Mouse (Mus musculus): ENCODE data around the gene Map2k6. TPM values are rescaled to one million over a fixed set of nuclear protein-coding genes. Genes with fewer than 3 reads are reported as not detected.

Gene Map2k6
- polyA plus RNA-seq, 1 experiment from 2014 or later, result 54.0 TPM

DNA sequence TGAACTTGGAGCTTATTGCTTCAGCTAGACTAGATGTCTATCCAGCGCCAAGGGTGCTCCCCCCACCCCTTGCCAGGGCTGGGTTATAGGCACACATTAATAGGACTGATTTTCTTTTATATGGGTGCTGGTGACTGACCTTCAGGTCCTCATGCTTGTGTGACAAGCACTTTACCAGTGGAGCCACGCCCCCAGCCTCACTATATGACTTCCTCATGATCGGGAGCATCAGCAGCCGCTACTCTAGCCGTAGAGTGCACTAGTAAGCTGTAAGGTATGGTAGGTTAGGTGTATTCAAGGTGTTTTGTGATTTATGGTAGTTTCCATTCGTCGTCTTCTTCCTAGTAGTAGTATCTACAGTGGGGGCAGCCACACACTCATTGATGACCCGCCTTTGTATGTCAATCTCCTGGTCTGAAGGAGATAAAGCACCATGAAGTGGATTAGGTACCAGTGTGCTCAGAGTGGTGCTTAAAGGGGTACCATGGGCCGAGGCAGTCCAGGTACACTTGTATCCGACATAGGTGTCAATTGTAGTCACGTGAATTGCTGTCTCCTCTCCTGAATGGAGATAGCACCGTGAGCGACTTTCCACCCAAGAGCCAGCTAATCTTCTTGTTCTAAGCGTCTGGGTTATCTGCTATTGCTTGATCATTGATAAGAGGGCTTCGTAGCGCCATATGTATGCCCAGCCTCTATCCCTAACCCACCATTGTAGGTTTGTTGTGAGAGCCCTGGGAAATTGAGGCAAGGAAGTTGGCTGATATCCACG lies 62.8 kb downstream of the Map2k6 start:
- no peaks in the 10 kb centered on the region for H3K36me3 ChIP-seq (replicated peaks; ENCODE audit: control insufficient read depth, insufficient read depth, low read depth, low read length)
- WGBS, result 94% methylated on average over 17 of the region's 17 CpGs
- DNase-seq (ENCODE audit: low spot score) (no peak), ATAC-seq (replicated peaks; ENCODE audit: insufficient number of reproducible peaks, low FRiP score, low TSS enrichment, low read depth) (no peak)
- no peak overlapping the region for H3K27ac ChIP-seq (replicated peaks; ENCODE audit: low read depth, low read length)
- H3K4me1 ChIP-seq (ENCODE audit: control insufficient read depth, insufficient read depth, low read length), result no peaks in the 10 kb centered on the region
- H3K4me2 ChIP-seq (ENCODE audit: low read depth, low read length), result no peak overlapping the region
- no peaks in the 10 kb centered on the region for H3K27me3 ChIP-seq (ENCODE audit: control insufficient read depth, insufficient read depth, low read length)
- H3K9ac ChIP-seq (replicated peaks; ENCODE audit: low read length), result no peak overlapping the region
- H3K4me3 ChIP-seq (ENCODE audit: low read depth, low read length), result no peak overlapping the region
- H3K9me3 ChIP-seq (replicated peaks; ENCODE audit: control insufficient read depth, low read length), result no peaks in the 10 kb centered on the region

DNA sequence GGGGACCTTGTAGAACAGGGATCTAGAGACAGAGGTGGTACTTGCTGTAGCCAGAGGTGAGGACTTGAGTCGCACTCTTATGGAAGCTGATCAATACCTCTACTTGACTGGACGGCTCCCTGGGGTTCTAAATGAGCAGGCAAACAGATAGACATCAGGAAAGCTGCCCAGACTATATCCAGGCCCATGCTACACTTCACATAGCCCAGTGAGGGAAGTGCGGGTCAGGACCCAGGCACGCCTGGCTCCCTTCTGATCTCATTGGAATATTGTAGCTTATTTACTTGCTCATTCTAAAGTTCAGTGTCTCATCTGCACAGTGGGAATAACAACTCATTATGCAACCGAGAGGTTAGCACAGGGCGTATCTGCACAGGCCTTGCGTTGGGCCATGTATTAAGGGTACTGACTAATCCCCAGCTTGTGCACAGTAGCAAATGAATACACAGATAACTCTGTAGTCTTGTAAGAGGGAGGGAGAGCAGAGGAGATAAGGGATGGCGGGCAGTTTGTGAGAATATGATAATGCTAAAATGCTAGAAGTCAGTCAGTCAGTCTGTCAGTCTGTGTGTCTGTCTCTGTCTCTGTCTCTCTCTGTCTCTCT lies 64.2 kb downstream of the Map2k6 start:
- H3K27me3 ChIP-seq (ENCODE audit: control insufficient read depth, insufficient read depth, low read length), result no peaks in the 10 kb centered on the region
- no peak overlapping the region for H3K4me2 ChIP-seq (ENCODE audit: low read depth, low read length)
- H3K9me3 ChIP-seq (replicated peaks; ENCODE audit: control insufficient read depth, low read length), result no peaks in the 10 kb centered on the region
- DNase-seq (ENCODE audit: low spot score) (no peak), ATAC-seq (replicated peaks; ENCODE audit: insufficient number of reproducible peaks, low FRiP score, low TSS enrichment, low read depth) (no peak)
- no peak overlapping the region for H3K9ac ChIP-seq (replicated peaks; ENCODE audit: low read length)
- no peaks in the 10 kb centered on the region for H3K4me1 ChIP-seq (ENCODE audit: control insufficient read depth, insufficient read depth, low read length)
- no peak overlapping the region for H3K4me3 ChIP-seq (ENCODE audit: low read depth, low read length)
- no peaks in the 10 kb centered on the region for H3K36me3 ChIP-seq (replicated peaks; ENCODE audit: control insufficient read depth, insufficient read depth, low read depth, low read length)
- WGBS, result 93% methylated on average over 8 of the region's 8 CpGs
- H3K27ac ChIP-seq (replicated peaks; ENCODE audit: low read depth, low read length), result no peak overlapping the region

DNA sequence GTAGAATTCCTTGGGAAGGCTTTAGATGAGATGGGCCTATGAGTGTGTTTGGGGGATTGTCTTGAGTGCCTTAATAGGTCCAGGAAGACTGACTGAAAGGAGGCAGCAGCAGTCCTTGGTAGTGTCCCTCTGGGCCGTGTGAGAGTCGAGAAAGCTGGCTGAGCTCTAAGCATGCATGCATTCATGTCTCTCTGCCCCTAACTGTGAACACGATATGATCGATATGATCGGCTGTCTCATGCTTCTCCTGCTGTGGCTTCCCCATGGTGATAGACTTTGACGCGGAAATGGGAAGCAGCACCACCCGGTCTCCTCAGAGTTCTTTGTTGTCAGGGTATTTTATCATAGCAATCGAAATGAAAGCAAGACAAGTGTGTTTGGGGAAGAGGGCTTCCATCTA lies 64.9 kb downstream of the Map2k6 start:
- no peaks in the 10 kb centered on the region for H3K36me3 ChIP-seq (replicated peaks; ENCODE audit: control insufficient read depth, insufficient read depth, low read depth, low read length)
- H3K4me3 ChIP-seq (ENCODE audit: low read depth, low read length), result no peak overlapping the region
- no peak overlapping the region for H3K4me2 ChIP-seq (ENCODE audit: low read depth, low read length)
- no peak overlapping the region for H3K9ac ChIP-seq (replicated peaks; ENCODE audit: low read length)
- no peak for DNase-seq (ENCODE audit: low spot score)
- H3K27me3 ChIP-seq (ENCODE audit: control insufficient read depth, insufficient read depth, low read length), result no peaks in the 10 kb centered on the region
- WGBS, result 74% methylated on average over 9 of the region's 9 CpGs
- H3K27ac ChIP-seq (replicated peaks; ENCODE audit: low read depth, low read length), result no peak overlapping the region
- ATAC-seq (replicated peaks; ENCODE audit: insufficient number of reproducible peaks, low FRiP score, low TSS enrichment, low read depth), result no peak
- H3K9me3 ChIP-seq (replicated peaks; ENCODE audit: control insufficient read depth, low read length), result no peaks in the 10 kb centered on the region
- H3K4me1 ChIP-seq (ENCODE audit: control insufficient read depth, insufficient read depth, low read length), result no peaks in the 10 kb centered on the region

DNA sequence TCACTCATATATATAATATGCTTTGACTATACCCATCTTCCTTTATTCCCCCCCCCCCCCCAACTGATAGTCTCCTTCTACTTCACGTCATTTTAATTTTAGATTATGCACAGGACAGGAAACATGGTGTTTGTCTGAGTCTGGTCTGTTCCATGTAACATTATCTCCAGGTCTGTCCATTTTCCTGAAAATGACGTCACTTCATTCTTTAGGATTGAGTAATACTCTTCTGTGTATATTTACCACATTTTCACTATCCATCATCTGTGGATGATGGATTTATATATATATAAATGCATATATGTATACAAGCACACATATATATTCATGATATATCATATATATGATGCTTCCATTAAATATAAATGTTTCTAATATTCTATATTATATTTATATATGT lies 70.1 kb downstream of the Map2k6 start:
- Histone ChIP-seq H3K36me3 (replicated peaks; ENCODE audit: control insufficient read depth, insufficient read depth, low read depth, low read length) (no peaks in the 10 kb centered on the region), H3K9ac (replicated peaks; ENCODE audit: low read length) (no peak overlapping the region), H3K9me3 (replicated peaks; ENCODE audit: control insufficient read depth, low read length) (no peaks in the 10 kb centered on the region), H3K27ac (replicated peaks; ENCODE audit: low read depth, low read length) (no peak overlapping the region), H3K4me2 (ENCODE audit: low read depth, low read length) (no peak overlapping the region), H3K27me3 (ENCODE audit: control insufficient read depth, insufficient read depth, low read length) (no peaks in the 10 kb centered on the region), H3K4me1 (ENCODE audit: control insufficient read depth, insufficient read depth, low read length) (no peaks in the 10 kb centered on the region), H3K4me3 (ENCODE audit: low read depth, low read length) (no peak overlapping the region)
- DNase-seq (ENCODE audit: low spot score) (no peak), ATAC-seq (replicated peaks; ENCODE audit: insufficient number of reproducible peaks, low FRiP score, low TSS enrichment, low read depth) (no peak)
- 89% methylated on average over 2 of the region's 2 CpGs for WGBS

DNA sequence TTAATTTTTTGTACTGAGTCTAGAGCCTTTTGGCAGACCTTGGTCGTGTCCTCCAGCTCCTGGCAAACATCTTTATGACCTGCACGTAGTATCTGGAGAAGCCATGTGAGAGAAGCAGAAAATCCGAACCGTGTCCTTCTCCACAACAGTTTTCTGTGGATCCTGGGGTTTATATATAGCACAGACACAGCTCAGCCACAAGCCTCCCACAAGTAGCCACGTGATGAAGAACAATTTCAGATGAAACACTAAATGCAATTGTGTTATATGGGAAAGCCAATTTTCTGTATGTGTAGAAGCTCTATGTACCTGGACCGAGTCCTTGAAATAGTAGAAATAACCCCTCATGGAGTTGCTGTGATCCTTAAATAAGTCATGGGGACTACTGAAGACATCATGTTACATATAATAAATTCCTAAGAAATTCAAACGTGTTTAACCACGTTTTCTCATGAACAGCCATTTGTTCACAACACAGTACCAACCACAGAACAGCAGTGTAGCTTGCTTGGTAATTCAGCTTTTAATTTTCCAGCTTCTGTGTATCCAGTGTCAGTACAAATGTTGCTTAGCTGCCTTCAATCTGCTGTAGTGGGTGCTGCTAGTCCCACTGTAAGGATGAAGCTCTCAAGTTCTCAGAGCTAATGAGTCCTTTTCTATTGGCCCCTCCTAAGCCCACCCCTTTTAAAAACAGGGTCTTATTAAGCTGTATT lies 71.8 kb downstream of the Map2k6 start:
- Histone ChIP-seq H3K9me3 (replicated peaks; ENCODE audit: control insufficient read depth, low read length) (no peaks in the 10 kb centered on the region), H3K4me2 (ENCODE audit: low read depth, low read length) (no peak overlapping the region), H3K27me3 (ENCODE audit: control insufficient read depth, insufficient read depth, low read length) (no peaks in the 10 kb centered on the region), H3K4me3 (ENCODE audit: low read depth, low read length) (no peak overlapping the region), H3K4me1 (ENCODE audit: control insufficient read depth, insufficient read depth, low read length) (no peaks in the 10 kb centered on the region), H3K9ac (replicated peaks; ENCODE audit: low read length) (no peak overlapping the region), H3K36me3 (replicated peaks; ENCODE audit: control insufficient read depth, insufficient read depth, low read depth, low read length) (no peaks in the 10 kb centered on the region), H3K27ac (replicated peaks; ENCODE audit: low read depth, low read length) (no peak overlapping the region)
- WGBS, result 87% methylated on average over 8 of the region's 8 CpGs
- no peak for DNase-seq (ENCODE audit: low spot score)
- no peak for ATAC-seq (replicated peaks; ENCODE audit: insufficient number of reproducible peaks, low FRiP score, low TSS enrichment, low read depth)

DNA sequence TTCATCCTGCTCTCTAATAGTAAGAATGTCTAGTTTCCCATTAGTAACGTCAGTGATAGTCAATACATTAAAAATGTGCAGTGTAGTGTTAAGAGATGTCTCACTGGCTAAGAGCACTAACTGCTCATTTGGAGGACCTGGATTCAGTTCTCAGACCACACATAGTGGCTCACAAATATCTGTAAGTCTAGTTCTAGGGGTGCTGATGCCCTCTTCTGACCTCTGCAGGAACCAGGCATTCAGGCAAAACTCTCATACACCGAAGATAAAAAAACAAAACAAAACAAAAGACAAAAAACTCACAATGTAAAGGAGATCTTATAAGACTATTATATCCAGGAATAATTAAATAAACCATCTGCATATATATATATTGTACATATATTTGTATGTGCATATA lies 72.4 kb downstream of the Map2k6 start:
- Histone ChIP-seq H3K4me1 (ENCODE audit: control insufficient read depth, insufficient read depth, low read length) (no peaks in the 10 kb centered on the region), H3K4me2 (ENCODE audit: low read depth, low read length) (no peak overlapping the region), H3K9ac (replicated peaks; ENCODE audit: low read length) (no peak overlapping the region), H3K27me3 (ENCODE audit: control insufficient read depth, insufficient read depth, low read length) (no peaks in the 10 kb centered on the region), H3K4me3 (ENCODE audit: low read depth, low read length) (no peak overlapping the region), H3K36me3 (replicated peaks; ENCODE audit: control insufficient read depth, insufficient read depth, low read depth, low read length) (no peaks in the 10 kb centered on the region), H3K27ac (replicated peaks; ENCODE audit: low read depth, low read length) (no peak overlapping the region), H3K9me3 (replicated peaks; ENCODE audit: control insufficient read depth, low read length) (no peaks in the 10 kb centered on the region)
- ATAC-seq (replicated peaks; ENCODE audit: insufficient number of reproducible peaks, low FRiP score, low TSS enrichment, low read depth) (no peak), DNase-seq (ENCODE audit: low spot score) (no peak)
- WGBS, result 84% methylated on average over 2 of the region's 2 CpGs

DNA sequence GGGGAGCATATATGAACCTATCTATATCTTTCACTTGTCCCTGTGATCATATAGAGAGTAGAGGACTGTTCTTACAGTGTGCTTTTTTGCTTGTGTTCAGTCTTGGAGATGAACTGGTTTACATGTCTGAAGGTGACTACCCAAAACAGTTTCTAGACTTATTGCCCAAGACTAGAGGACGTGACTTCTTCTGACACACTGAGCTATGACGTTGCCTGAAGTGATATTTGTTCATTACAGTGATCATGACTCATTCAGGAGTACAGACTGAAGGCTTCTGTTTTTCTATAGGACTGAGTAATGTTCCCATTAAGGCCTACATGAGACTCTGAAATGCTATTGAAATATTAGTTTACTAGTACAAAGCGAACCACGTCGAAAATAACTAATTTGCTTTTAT lies 73.2 kb downstream of the Map2k6 start:
- Histone ChIP-seq H3K36me3 (replicated peaks; ENCODE audit: control insufficient read depth, insufficient read depth, low read depth, low read length) (no peaks in the 10 kb centered on the region), H3K27ac (replicated peaks; ENCODE audit: low read depth, low read length) (no peak overlapping the region), H3K4me3 (ENCODE audit: low read depth, low read length) (no peak overlapping the region), H3K4me2 (ENCODE audit: low read depth, low read length) (no peak overlapping the region), H3K9me3 (replicated peaks; ENCODE audit: control insufficient read depth, low read length) (no peaks in the 10 kb centered on the region), H3K9ac (replicated peaks; ENCODE audit: low read length) (no peak overlapping the region), H3K27me3 (ENCODE audit: control insufficient read depth, insufficient read depth, low read length) (no peaks in the 10 kb centered on the region), H3K4me1 (ENCODE audit: control insufficient read depth, insufficient read depth, low read length) (no peaks in the 10 kb centered on the region)
- ATAC-seq (replicated peaks; ENCODE audit: insufficient number of reproducible peaks, low FRiP score, low TSS enrichment, low read depth), result no peak
- DNase-seq (ENCODE audit: low spot score), result no peak
- 87% methylated on average over 5 of the region's 5 CpGs for WGBS

DNA sequence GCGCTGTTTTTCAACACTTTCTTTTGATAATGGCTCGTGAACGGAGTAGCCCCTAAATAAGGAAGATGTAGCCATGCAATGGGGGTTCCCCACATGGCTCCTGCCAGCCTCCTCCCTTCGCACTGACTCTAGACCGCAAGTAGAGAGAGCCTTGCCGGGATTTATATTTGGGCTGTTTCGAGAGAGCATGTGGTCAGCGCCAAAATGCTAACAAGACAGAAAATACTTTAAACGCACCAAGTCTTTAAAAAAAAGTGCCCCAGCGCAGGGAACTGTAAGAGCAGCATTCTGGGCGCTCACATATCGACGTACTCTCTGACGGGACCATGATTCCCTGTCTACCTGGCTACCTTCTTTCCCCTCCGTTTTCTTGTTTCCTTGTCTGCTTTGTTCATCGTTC lies 74.6 kb downstream of the Map2k6 start:
- no peaks in the 10 kb centered on the region for H3K4me1 ChIP-seq (ENCODE audit: control insufficient read depth, insufficient read depth, low read length)
- H3K9ac ChIP-seq (replicated peaks; ENCODE audit: low read length), result no peak overlapping the region
- no peaks in the 10 kb centered on the region for H3K36me3 ChIP-seq (replicated peaks; ENCODE audit: control insufficient read depth, insufficient read depth, low read depth, low read length)
- no peak for ATAC-seq (replicated peaks; ENCODE audit: insufficient number of reproducible peaks, low FRiP score, low TSS enrichment, low read depth)
- no peaks in the 10 kb centered on the region for H3K27me3 ChIP-seq (ENCODE audit: control insufficient read depth, insufficient read depth, low read length)
- no peak overlapping the region for H3K4me3 ChIP-seq (ENCODE audit: low read depth, low read length)
- WGBS, result 92% methylated on average over 16 of the region's 16 CpGs
- H3K27ac ChIP-seq (replicated peaks; ENCODE audit: low read depth, low read length), result no peak overlapping the region
- H3K9me3 ChIP-seq (replicated peaks; ENCODE audit: control insufficient read depth, low read length), result no peaks in the 10 kb centered on the region
- DNase-seq (ENCODE audit: low spot score), result no peak
- no peak overlapping the region for H3K4me2 ChIP-seq (ENCODE audit: low read depth, low read length)
